In genomic region chr10:7578002-7578401, GRCm38 (mm10) we compare ENCODE assay signal across 9 mouse cellular contexts. TPM values are rescaled to one million over a fixed set of nuclear protein-coding genes. Genes with fewer than 3 reads are reported as not detected.
A peak's percentile ranks its signal among the peaks of the same experiment; 100 is the strongest.
DNase-seq lines count a peak whose midpoint lies in the region; ATAC-seq and TF ChIP-seq lines count a peak whose summit lies in the region.
"Had no signal": no experiment of that assay in that cellular context is flagged by ENCODE, and none has a peak within 500 bp of the region (broad histone marks: within the 10 kb centered on the region; RNA-seq: fewer than 3 reads in every experiment).

No protein-coding gene starts in this region.

- H3K4me2 ChIP-seq in lung, postnatal 0 days (replicated peaks; ENCODE audit: low read depth, low read length), result no peak overlapping the region
- H3K4me2 ChIP-seq: embryonic facial prominence, embryonic 12.5 days had no signal

- no peaks in the 10 kb centered on the region for H3K4me1 ChIP-seq in lung, postnatal 0 days (ENCODE audit: insufficient read depth, low read depth, low read length)
- H3K4me1 ChIP-seq: embryonic facial prominence, embryonic 12.5 days had no signal

- intact Hi-C loops in left cerebral cortex, adult 2 months (cut with DNase I), result no loop called here
- intact Hi-C loops in left cerebral cortex, postnatal 10 days (cut with DNase I), result no loop called here

- TF ChIP-seq EP300 in lung, postnatal 0 days (IDR thresholded peaks at IDR 0.05), result no peak

- H3K27ac ChIP-seq in left cerebral cortex, adult 2 months, result no peak overlapping the region
- H3K27ac ChIP-seq in lung, postnatal 0 days (ENCODE audit: low read length), result no peak overlapping the region
- H3K27ac ChIP-seq: embryonic facial prominence, embryonic 12.5 days had no signal

- no peaks in the 10 kb centered on the region for H3K9me3 ChIP-seq in lung, postnatal 0 days (ENCODE audit: low read length)
- H3K9me3 ChIP-seq: embryonic facial prominence, embryonic 12.5 days had no signal

- no peak overlapping the region for H3K9ac ChIP-seq in lung, postnatal 0 days (replicated peaks; ENCODE audit: low read depth)
- H3K9ac ChIP-seq: embryonic facial prominence, embryonic 12.5 days had no signal

- peak; percentile 27 for DNase-seq in adrenal gland, adult 2 months
- no peak for DNase-seq in adrenal gland, postnatal 4 days (ENCODE audit: low spot score in 2 of 2)
- DNase-seq in left cerebral cortex, adult 2 months (ENCODE audit: extremely low spot score in 1 of 2, low spot score in 2 of 2), result peak; percentile 37 to 41
- DNase-seq in left cerebral cortex, postnatal 10 days (ENCODE audit: extremely low spot score in 1 of 2, low spot score in 2 of 2), result no peak
- DNase-seq in adrenal gland, postnatal 10 days, result peak; percentile 56
- no peak for DNase-seq in lung, postnatal 0 days (ENCODE audit: low spot score)
- DNase-seq in urinary bladder, postnatal 36 days (ENCODE audit: low spot score in 2 of 2), result no peak
- no peak for DNase-seq in cerebellum, adult 9-11 months

- H3K27me3 ChIP-seq in lung, postnatal 0 days (replicated peaks; ENCODE audit: insufficient read depth, low read length), result no peaks in the 10 kb centered on the region
- H3K27me3 ChIP-seq: embryonic facial prominence, embryonic 12.5 days had no signal

- ATAC-seq in lung, postnatal 0 days, result no peak

- peak; percentile 59 for TF ChIP-seq CTCF in left cerebral cortex, adult 2 months (IDR thresholded peaks at IDR 0.05)
- TF ChIP-seq CTCF in lung, postnatal 0 days (IDR thresholded peaks at IDR 0.05), result peak; percentile 58

- H3K36me3 ChIP-seq in lung, postnatal 0 days (ENCODE audit: insufficient read depth, low read length), result no peaks in the 10 kb centered on the region
- H3K36me3 ChIP-seq: embryonic facial prominence, embryonic 12.5 days had no signal

- no peak overlapping the region for H3K4me3 ChIP-seq in left cerebral cortex, adult 2 months
- H3K4me3 ChIP-seq in lung, postnatal 0 days (ENCODE audit: low read depth, low read length), result no peak overlapping the region
- H3K4me3 ChIP-seq: embryonic facial prominence, embryonic 12.5 days had no signal

RNA-seq across cellular contexts. Expression of gene Lrp11, which starts 11.6 kb away (rescaled TPM):
- total RNA-seq in adrenal gland, adult 2 months (2021), result 10 to 100 TPM; 19.4 to 23.7 TPM
- 64.0 and 73.2 TPM in 2 replicates for polyA plus RNA-seq in adrenal gland, adult 2 months (2012; rRNA removed)
- total RNA-seq in adrenal gland, postnatal 4 days (2021), result 10 to 100 TPM; 20.9 to 23.9 TPM
- total RNA-seq in left cerebral cortex, adult 2 months (2021), result 100 to 1,000 TPM; 149 TPM
- 100 to 1,000 TPM; 113 to 115 TPM for total RNA-seq in left cerebral cortex, postnatal 10 days (2021)
- total RNA-seq in adrenal gland, postnatal 10 days (2021), result 10 to 100 TPM; 12.9 to 16.5 TPM
- 1.8 and 2.3 TPM in 2 replicates for polyA plus RNA-seq in lung, postnatal 0 days (2015; fragmentation: Nextera tagmentation; extraction: Ambion mirVana)

Comparison
In these comparisons a context has a peak if more than half of its experiments do, and no peak if none do; other contexts are left out.
1. DNase-seq: peak in adrenal gland, adult 2 months (single experiment), left cerebral cortex, adult 2 months (2 of 2) and adrenal gland, postnatal 10 days (single experiment); none in adrenal gland, postnatal 4 days (0 of 2), left cerebral cortex, postnatal 10 days (0 of 2), lung, postnatal 0 days (single experiment), urinary bladder, postnatal 36 days (0 of 2) and cerebellum, adult 9-11 months (single experiment).
2. RNA of gene Lrp11, which starts 11.6 kb away (total RNA-seq): 149 TPM in left cerebral cortex, adult 2 months and 113 to 115 TPM in left cerebral cortex, postnatal 10 days; 20.9 to 23.9 TPM in adrenal gland, postnatal 4 days, 19.4 to 23.7 TPM in adrenal gland, adult 2 months and 12.9 to 16.5 TPM in adrenal gland, postnatal 10 days; every median in the first group is over 4 times any median in the second.